Mouse (Mus musculus) kidney, embryonic 16.5 days (tissue): Measurements from ENCODE around the gene Cfap61. TPM values are rescaled to one million over a fixed set of nuclear protein-coding genes. Genes with fewer than 3 reads are reported as not detected.

ENCODE experiments used
- ATAC-seq: fragments of 200-750 bp; cut with Nextera tagmentation; 2 replicates; pipeline ENCODE4 v1.8.0; 2017; ENCODE audit warnings: moderate TSS enrichment; ENCODE audit not compliant: low FRiP score, low TSS enrichment
- H3K27ac ChIP-seq: fragments of 300-500 bp; sonication (generic); 2 replicates; pipeline ENCODE4 v1.5.1; 2014; ENCODE audit warnings: low read length
- H3K27me3 ChIP-seq: fragments of 300-500 bp; sonication (generic); 2 replicates; pipeline ENCODE4 v1.6.1; 2014; ENCODE audit warnings: low read length, control low read depth, mixed read lengths; ENCODE audit not compliant: insufficient read depth
- H3K36me3 ChIP-seq: fragments of 300-500 bp; sonication (generic); 2 replicates; pipeline ENCODE4 v1.6.1; 2014; ENCODE audit warnings: low read length, control low read depth, mixed read lengths; ENCODE audit not compliant: insufficient read depth
- H3K4me1 ChIP-seq: fragments of 300-500 bp; sonication (generic); 2 replicates; pipeline ENCODE4 v1.6.1; 2014; ENCODE audit warnings: low read length, control low read depth, mixed read lengths; ENCODE audit not compliant: insufficient read depth
- H3K4me2 ChIP-seq: fragments of 300-500 bp; sonication (generic); replicated peaks from 2 replicates; pipeline ENCODE4 v1.6.1; 2014; ENCODE audit warnings: low read depth, low read length
- H3K4me3 ChIP-seq: fragments of 300-500 bp; sonication (generic); 2 replicates; pipeline ENCODE4 v1.5.1; 2014; ENCODE audit warnings: mild to moderate bottlenecking, low read length
- H3K9ac ChIP-seq: fragments of 300-500 bp; sonication (generic); replicated peaks from 2 replicates; pipeline ENCODE4 v1.6.1; 2014; ENCODE audit warnings: low read length
- H3K9me3 ChIP-seq: fragments of 300-500 bp; sonication (generic); 2 replicates; pipeline ENCODE4 v1.6.1; 2016; ENCODE audit warnings: low read length, control low read depth
- WGBS: fragments of 180-500 bp; shearing (Covaris S2); extraction: QIAGEN DNeasy Blood & Tissue Kit; methylation state at CpG from one replicate; pipeline ENCODE4 v1.1.7; 2014; 5-methylcytosine and 5-hydroxymethylcytosine counted together
- polyA plus RNA-seq: library from polyadenylated mRNA; unstranded; fragments of >200 nt; fragmentation: Nextera tagmentation; extraction: Ambion mirVana; gene quantifications from 2 replicates; pipeline ENCODE4 v1.2.1, GENCODE M21; 2015

The Cfap61 gene
- polyA plus RNA-seq, 1 experiment from 2014 or later, result 0.67 TPM

- no peaks in the 10 kb centered on the region for H3K36me3 ChIP-seq
- H3K9ac ChIP-seq, result no peak overlapping the region
- H3K4me2 ChIP-seq, result peak overlapping the region; percentile 94
- peak overlapping the region; percentile 55 for H3K4me3 ChIP-seq
- WGBS, result under 1% methylated on average over 68 of the region's 75 CpGs
- H3K27me3 ChIP-seq, result peaks cover 91% of the 10 kb centered on the region
- H3K9me3 ChIP-seq, result no peaks in the 10 kb centered on the region
- ATAC-seq, result 0 out of 2 replicates have a peak, but pooled peaks have one; percentile 13
- peaks cover 30% of the 10 kb centered on the region for H3K4me1 ChIP-seq
- H3K27ac ChIP-seq, result no peak overlapping the region
Measured at GRCm38 (mm10) chr2:146223176-146223905, 288.8 kb downstream of the Cfap61 start.

DNA sequence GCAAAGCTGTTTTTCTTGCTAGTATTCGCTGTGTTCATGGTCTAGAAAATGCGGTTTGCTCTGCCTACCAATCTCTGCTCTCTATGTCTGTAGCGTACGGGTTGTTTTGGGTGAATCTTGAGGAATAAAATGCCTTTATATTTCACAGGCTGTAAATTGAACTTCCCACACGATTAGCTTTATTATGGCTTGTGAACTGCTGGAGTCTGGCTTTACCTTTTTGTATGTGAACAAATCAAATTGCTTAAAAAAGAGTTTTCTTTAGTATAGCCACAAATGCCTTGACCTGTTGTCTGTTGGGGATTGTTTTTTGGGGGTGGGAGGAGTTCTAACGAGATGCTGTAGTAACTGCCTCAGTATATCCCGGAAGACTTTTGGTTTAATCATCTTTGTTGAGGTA lies 289.6 kb downstream of the Cfap61 start:
- WGBS, result 10% methylated on average over 7 of the region's 7 CpGs
- Histone ChIP-seq H3K4me2 (no peak overlapping the region), H3K9me3 (no peaks in the 10 kb centered on the region), H3K9ac (no peak overlapping the region), H3K36me3 (no peaks in the 10 kb centered on the region), H3K4me1 (peaks cover 28% of the 10 kb centered on the region), H3K4me3 (no peak overlapping the region), H3K27ac (no peak overlapping the region), H3K27me3 (peaks cover 83% of the 10 kb centered on the region)
- ATAC-seq, result no peak

GRCm38 (mm10) chr2:146225818-146226217 lies 291.2 kb downstream of the Cfap61 start:
- Histone ChIP-seq H3K4me3 (no peak overlapping the region), H3K4me2 (no peak overlapping the region), H3K27me3 (peaks cover 71% of the 10 kb centered on the region), H3K27ac (no peak overlapping the region), H3K9me3 (no peaks in the 10 kb centered on the region), H3K4me1 (peaks cover 27% of the 10 kb centered on the region), H3K36me3 (no peaks in the 10 kb centered on the region), H3K9ac (no peak overlapping the region)
- no peak for ATAC-seq
- WGBS, result 5% methylated on average over 6 of the region's 6 CpGs

GRCm38 (mm10) chr2:146226484-146226883 lies 291.9 kb downstream of the Cfap61 start:
- Histone ChIP-seq H3K4me1 (peaks cover 20% of the 10 kb centered on the region), H3K27me3 (peaks cover 64% of the 10 kb centered on the region), H3K9ac (no peak overlapping the region), H3K27ac (no peak overlapping the region), H3K36me3 (no peaks in the 10 kb centered on the region), H3K4me3 (no peak overlapping the region), H3K9me3 (no peaks in the 10 kb centered on the region), H3K4me2 (no peak overlapping the region)
- peak; percentile 73 for ATAC-seq
- 5% methylated on average over 9 of the region's 9 CpGs for WGBS

- no peak overlapping the region for H3K27ac ChIP-seq
- no peak overlapping the region for H3K9ac ChIP-seq
Measured at GRCm38 (mm10) chr2:146227646-146228045, 293.1 kb downstream of the Cfap61 start.

GRCm38 (mm10) chr2:146228435-146228834 lies 293.9 kb downstream of the Cfap61 start:
- Histone ChIP-seq H3K36me3 (no peaks in the 10 kb centered on the region), H3K27me3 (peaks cover 45% of the 10 kb centered on the region), H3K9ac (no peak overlapping the region), H3K4me1 (peaks cover under 1% of the 10 kb centered on the region), H3K4me3 (no peak overlapping the region), H3K27ac (no peak overlapping the region), H3K9me3 (no peaks in the 10 kb centered on the region), H3K4me2 (no peak overlapping the region)
- 68% methylated on average over 2 of the region's 2 CpGs for WGBS
- ATAC-seq, result no peak

More at GRCm38 (mm10) chr2:146227646-146228045, 293.1 kb downstream of the Cfap61 start:
- H3K4me2 ChIP-seq, result no peak overlapping the region
- peaks cover 8% of the 10 kb centered on the region for H3K4me1 ChIP-seq
- 65% methylated on average over 3 of the region's 3 CpGs for WGBS
- H3K36me3 ChIP-seq, result no peaks in the 10 kb centered on the region
- peaks cover 53% of the 10 kb centered on the region for H3K27me3 ChIP-seq
- no peak overlapping the region for H3K4me3 ChIP-seq
- no peak for ATAC-seq
- no peaks in the 10 kb centered on the region for H3K9me3 ChIP-seq

GRCm38 (mm10) chr2:146231485-146231884 lies 296.9 kb downstream of the Cfap61 start:
- Histone ChIP-seq H3K4me2 (no peak overlapping the region), H3K27me3 (peaks cover 16% of the 10 kb centered on the region), H3K9me3 (no peaks in the 10 kb centered on the region), H3K4me1 (no peaks in the 10 kb centered on the region), H3K36me3 (no peaks in the 10 kb centered on the region), H3K9ac (no peak overlapping the region), H3K4me3 (no peak overlapping the region), H3K27ac (no peak overlapping the region)
- 94% methylated on average over 2 of the region's 2 CpGs for WGBS
- ATAC-seq, result no peak

- ATAC-seq, result no peak
- 89% methylated on average over 4 of the region's 4 CpGs for WGBS
- Histone ChIP-seq H3K4me1 (no peaks in the 10 kb centered on the region), H3K4me3 (no peak overlapping the region), H3K27me3 (no peaks in the 10 kb centered on the region), H3K4me2 (no peak overlapping the region), H3K9ac (no peak overlapping the region), H3K36me3 (no peaks in the 10 kb centered on the region), H3K9me3 (no peaks in the 10 kb centered on the region), H3K27ac (no peak overlapping the region)
Measured at GRCm38 (mm10) chr2:146239196-146239747, 304.7 kb downstream of the Cfap61 start.

DNA sequence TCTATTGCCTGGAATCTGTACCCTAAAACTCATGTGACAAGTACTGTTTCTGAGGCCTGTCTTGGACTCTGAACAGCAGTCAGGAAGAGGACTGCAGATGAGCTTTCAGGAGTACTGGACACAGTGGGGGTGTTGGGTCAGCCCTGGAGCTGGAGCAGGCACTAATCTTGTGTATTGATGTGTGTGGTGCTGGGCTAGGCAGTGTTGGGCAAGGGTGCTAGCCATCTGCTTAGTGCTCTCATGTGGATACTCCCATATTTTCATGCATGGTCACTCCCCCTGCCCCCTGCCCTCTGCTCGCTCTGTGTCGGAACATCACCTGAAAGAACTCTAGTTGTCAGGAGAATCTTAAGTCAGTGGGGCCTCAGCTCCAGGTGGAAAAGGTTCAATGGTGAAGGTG lies 309.5 kb downstream of the Cfap61 start:
- no peak for ATAC-seq
- no peaks in the 10 kb centered on the region for H3K36me3 ChIP-seq
- no peaks in the 10 kb centered on the region for H3K9me3 ChIP-seq
- H3K4me3 ChIP-seq, result no peak overlapping the region
- 80% methylated on average over 2 of the region's 2 CpGs for WGBS
- no peaks in the 10 kb centered on the region for H3K4me1 ChIP-seq
- no peak overlapping the region for H3K27ac ChIP-seq
- H3K27me3 ChIP-seq, result no peaks in the 10 kb centered on the region
- H3K9ac ChIP-seq, result no peak overlapping the region
- no peak overlapping the region for H3K4me2 ChIP-seq

GRCm38 (mm10) chr2:146245401-146245800 lies 310.8 kb downstream of the Cfap61 start:
- Histone ChIP-seq H3K4me3 (no peak overlapping the region), H3K9me3 (no peaks in the 10 kb centered on the region), H3K27ac (no peak overlapping the region), H3K9ac (no peak overlapping the region), H3K4me1 (no peaks in the 10 kb centered on the region), H3K4me2 (no peak overlapping the region), H3K27me3 (no peaks in the 10 kb centered on the region), H3K36me3 (no peaks in the 10 kb centered on the region)
- 63% methylated on average over 7 of the region's 7 CpGs for WGBS
- ATAC-seq, result no peak
